Mouse (Mus musculus): ENCODE measurements at regions not wholly inside any gene's neighbourhood (a gene's known extent, or its start where the extent isn't known, plus 50 kb on each side); places are given as distances from the start of the nearest gene placed in this dataset.
A peak's percentile ranks its signal among the peaks of the same experiment; 100 is the strongest.

- no peaks in the 10 kb centered on the region for H3K36me3 ChIP-seq (ENCODE audit: control insufficient read depth, insufficient read depth, low read length)
- H3K9me3 ChIP-seq (ENCODE audit: control insufficient read depth, low read length) = no peaks in the 10 kb centered on the region
- no peak overlapping the region for H3K9ac ChIP-seq (ENCODE audit: low read length)
- no peak for ATAC-seq (replicated peaks; ENCODE audit: low FRiP score, low TSS enrichment, low read depth)
- H3K4me1 ChIP-seq (replicated peaks; ENCODE audit: control insufficient read depth, insufficient read depth, low read length) = peaks cover 17% of the 10 kb centered on the region
- H3K27ac ChIP-seq (ENCODE audit: low read depth) = no peak overlapping the region
- no peak overlapping the region for H3K4me2 ChIP-seq (ENCODE audit: low read length)
- 80% methylated on average over 5 of the region's 5 CpGs for WGBS
- H3K27me3 ChIP-seq (replicated peaks; ENCODE audit: control insufficient read depth, insufficient read depth, low read length) = no peaks in the 10 kb centered on the region
- no peak for DNase-seq (ENCODE audit: low spot score)
- H3K4me3 ChIP-seq (ENCODE audit: low read depth, low read length) = no peak overlapping the region
These were observed 97.3 kb upstream of the Tmem189 start for GRCm38 (mm10) chr2:167786951-167787350.

DNA sequence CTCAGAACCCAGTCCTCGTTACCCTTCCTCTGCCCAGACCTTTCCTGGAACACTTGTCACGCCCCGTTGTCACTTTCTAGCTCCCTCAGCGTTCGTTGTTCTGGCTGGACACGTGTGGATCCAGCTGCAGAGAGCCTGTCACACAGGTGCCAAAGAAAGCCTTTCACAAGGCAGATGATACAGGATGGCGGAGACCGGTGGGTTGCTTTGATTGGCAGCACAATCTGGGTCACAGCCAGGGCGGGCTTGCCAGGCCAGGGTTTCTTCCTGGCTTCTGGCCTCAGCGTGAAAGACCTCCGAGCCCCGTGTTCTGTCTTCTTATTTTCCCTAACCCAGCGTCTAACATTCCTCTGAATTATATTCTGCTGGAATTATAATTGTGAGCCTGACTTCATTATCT is 94.7 kb upstream of the Tmem189 start:
- H3K4me2 ChIP-seq (ENCODE audit: low read length) = no peak overlapping the region
- H3K36me3 ChIP-seq (ENCODE audit: control insufficient read depth, insufficient read depth, low read length) = no peaks in the 10 kb centered on the region
- no peak overlapping the region for H3K4me3 ChIP-seq (ENCODE audit: low read depth, low read length)
- H3K4me1 ChIP-seq (replicated peaks; ENCODE audit: control insufficient read depth, insufficient read depth, low read length) = peaks cover 24% of the 10 kb centered on the region
- ATAC-seq (replicated peaks; ENCODE audit: low FRiP score, low TSS enrichment, low read depth) (no peak), DNase-seq (ENCODE audit: low spot score) (no peak)
- H3K9me3 ChIP-seq (ENCODE audit: control insufficient read depth, low read length) = no peaks in the 10 kb centered on the region
- 89% methylated on average over 13 of the region's 13 CpGs for WGBS
- no peak overlapping the region for H3K9ac ChIP-seq (ENCODE audit: low read length)
- no peaks in the 10 kb centered on the region for H3K27me3 ChIP-seq (replicated peaks; ENCODE audit: control insufficient read depth, insufficient read depth, low read length)
- no peak overlapping the region for H3K27ac ChIP-seq (ENCODE audit: low read depth)

DNA sequence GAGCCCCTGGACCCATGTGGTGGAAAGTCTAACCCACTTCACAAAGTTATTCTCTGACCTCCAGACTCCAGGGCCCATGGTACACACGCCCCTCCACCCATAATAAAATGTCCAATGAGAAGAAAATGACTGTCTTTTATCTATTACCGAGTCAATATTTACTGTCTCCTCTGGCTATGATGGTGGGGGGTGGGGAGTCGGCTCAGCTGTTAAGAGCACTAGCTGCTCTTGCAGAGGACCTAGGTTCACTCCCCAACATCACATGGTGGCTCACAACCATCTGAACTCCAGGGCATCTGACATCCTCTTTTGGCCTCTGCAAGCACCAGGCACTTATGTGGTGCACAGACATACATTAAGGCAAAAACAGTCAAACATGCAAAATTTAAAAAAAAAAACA is 93.8 kb upstream of the Tmem189 start:
- DNase-seq (ENCODE audit: low spot score) (no peak), ATAC-seq (replicated peaks; ENCODE audit: low FRiP score, low TSS enrichment, low read depth) (no peak)
- peaks cover 32% of the 10 kb centered on the region for H3K4me1 ChIP-seq (replicated peaks; ENCODE audit: control insufficient read depth, insufficient read depth, low read length)
- H3K27ac ChIP-seq (ENCODE audit: low read depth) = 0 out of 2 replicates have a peak overlapping the region, but pooled peaks have one; percentile 3
- no peak overlapping the region for H3K9ac ChIP-seq (ENCODE audit: low read length)
- H3K4me2 ChIP-seq (ENCODE audit: low read length) = no peak overlapping the region
- no peaks in the 10 kb centered on the region for H3K9me3 ChIP-seq (ENCODE audit: control insufficient read depth, low read length)
- H3K36me3 ChIP-seq (ENCODE audit: control insufficient read depth, insufficient read depth, low read length) = no peaks in the 10 kb centered on the region
- 36% methylated on average over 3 of the region's 3 CpGs for WGBS
- H3K27me3 ChIP-seq (replicated peaks; ENCODE audit: control insufficient read depth, insufficient read depth, low read length) = no peaks in the 10 kb centered on the region
- H3K4me3 ChIP-seq (ENCODE audit: low read depth, low read length) = no peak overlapping the region

- peaks cover 41% of the 10 kb centered on the region for H3K4me1 ChIP-seq (replicated peaks; ENCODE audit: control insufficient read depth, insufficient read depth, low read length)
These were observed 92.8 kb upstream of the Tmem189 start for GRCm38 (mm10) chr2:167782231-167782999.

DNA sequence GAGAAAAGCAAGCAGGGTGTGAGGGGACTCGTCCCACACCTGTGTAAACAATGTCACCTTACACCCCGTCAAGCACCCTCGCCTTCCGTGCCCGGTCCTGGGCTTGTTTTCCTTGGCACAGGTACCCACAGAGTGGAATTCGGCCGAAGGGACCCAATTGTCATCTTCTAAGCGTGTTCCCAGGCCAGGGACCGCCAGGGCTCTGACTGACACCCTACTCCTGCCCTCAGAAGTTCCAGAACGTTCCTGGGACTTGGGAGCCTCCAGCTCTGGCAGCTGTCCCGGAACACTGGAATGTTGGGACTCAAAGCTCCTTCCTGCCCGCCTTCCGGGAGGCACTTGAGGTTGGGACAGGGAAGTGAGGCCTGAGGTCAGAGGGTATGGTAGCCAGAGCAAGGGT is 91.9 kb upstream of the Tmem189 start:
- Histone ChIP-seq H3K27me3 (replicated peaks; ENCODE audit: control insufficient read depth, insufficient read depth, low read length) (no peaks in the 10 kb centered on the region), H3K4me3 (ENCODE audit: low read depth, low read length) (no peak overlapping the region), H3K9ac (ENCODE audit: low read length) (no peak overlapping the region), H3K27ac (ENCODE audit: low read depth) (no peak overlapping the region), H3K4me2 (ENCODE audit: low read length) (no peak overlapping the region), H3K4me1 (replicated peaks; ENCODE audit: control insufficient read depth, insufficient read depth, low read length) (peaks cover 44% of the 10 kb centered on the region), H3K36me3 (ENCODE audit: control insufficient read depth, insufficient read depth, low read length) (no peaks in the 10 kb centered on the region), H3K9me3 (ENCODE audit: control insufficient read depth, low read length) (no peaks in the 10 kb centered on the region)
- 75% methylated on average over 13 of the region's 13 CpGs for WGBS
- no peak for DNase-seq (ENCODE audit: low spot score)
- ATAC-seq (replicated peaks; ENCODE audit: low FRiP score, low TSS enrichment, low read depth) = no peak

More at GRCm38 (mm10) chr2:167782231-167782999, 92.8 kb upstream of the Tmem189 start:
- H3K4me3 ChIP-seq (ENCODE audit: low read depth, low read length) = no peak overlapping the region
- H3K9me3 ChIP-seq (ENCODE audit: control insufficient read depth, low read length) = no peaks in the 10 kb centered on the region
- peak overlapping the region; percentile 66 for H3K27ac ChIP-seq (ENCODE audit: low read depth)
- ATAC-seq (replicated peaks; ENCODE audit: low FRiP score, low TSS enrichment, low read depth) (no peak), DNase-seq (ENCODE audit: low spot score) (no peak)
- no peaks in the 10 kb centered on the region for H3K27me3 ChIP-seq (replicated peaks; ENCODE audit: control insufficient read depth, insufficient read depth, low read length)
- no peaks in the 10 kb centered on the region for H3K36me3 ChIP-seq (ENCODE audit: control insufficient read depth, insufficient read depth, low read length)
- 29% methylated on average over 27 of the region's 27 CpGs for WGBS
- H3K9ac ChIP-seq (ENCODE audit: low read length) = no peak overlapping the region
- H3K4me2 ChIP-seq (ENCODE audit: low read length) = peak overlapping the region; percentile 30; the same call in 1 of the 2 replicates

DNA sequence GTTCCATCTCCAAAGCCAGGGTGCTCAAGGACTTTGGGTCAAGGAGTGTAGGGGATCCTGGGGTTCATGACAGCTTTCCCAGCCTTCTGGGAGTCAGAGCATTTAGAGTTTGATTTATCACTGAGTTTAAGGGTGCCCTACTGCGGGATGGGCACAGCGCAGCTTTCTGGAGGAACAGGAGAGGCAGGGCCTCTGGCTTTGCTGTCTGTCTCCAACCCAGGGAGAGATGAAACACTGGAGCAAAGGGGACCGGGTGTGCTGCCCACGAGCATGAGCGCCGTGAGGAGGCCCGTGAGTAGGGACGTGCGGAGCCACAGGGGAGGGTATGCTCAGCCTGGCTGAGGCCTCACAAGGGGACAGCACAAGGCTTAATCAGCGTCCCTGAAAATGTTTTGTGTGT is 89.1 kb upstream of the Tmem189 start:
- no peak for DNase-seq (ENCODE audit: low spot score)
- peaks cover 58% of the 10 kb centered on the region for H3K4me1 ChIP-seq (replicated peaks; ENCODE audit: control insufficient read depth, insufficient read depth, low read length)
- ATAC-seq (replicated peaks; ENCODE audit: low FRiP score, low TSS enrichment, low read depth) = no peak
- WGBS = 56% methylated on average over 10 of the region's 10 CpGs
- H3K9me3 ChIP-seq (ENCODE audit: control insufficient read depth, low read length) = no peaks in the 10 kb centered on the region
- no peaks in the 10 kb centered on the region for H3K36me3 ChIP-seq (ENCODE audit: control insufficient read depth, insufficient read depth, low read length)
- no peak overlapping the region for H3K4me3 ChIP-seq (ENCODE audit: low read depth, low read length)
- H3K27me3 ChIP-seq (replicated peaks; ENCODE audit: control insufficient read depth, insufficient read depth, low read length) = no peaks in the 10 kb centered on the region
- peak overlapping the region; percentile 72 for H3K4me2 ChIP-seq (ENCODE audit: low read length)
- H3K9ac ChIP-seq (ENCODE audit: low read length) = no peak overlapping the region
- H3K27ac ChIP-seq (ENCODE audit: low read depth) = peak overlapping the region; percentile 97

- peaks cover 55% of the 10 kb centered on the region for H3K4me1 ChIP-seq (replicated peaks; ENCODE audit: control insufficient read depth, insufficient read depth, low read length)
- no peaks in the 10 kb centered on the region for H3K9me3 ChIP-seq (ENCODE audit: control insufficient read depth, low read length)
- H3K27ac ChIP-seq (ENCODE audit: low read depth) = peak overlapping the region; percentile 97
- DNase-seq (ENCODE audit: low spot score) (no peak), ATAC-seq (replicated peaks; ENCODE audit: low FRiP score, low TSS enrichment, low read depth) (no peak)
- peak overlapping the region; percentile 80 for H3K9ac ChIP-seq (ENCODE audit: low read length)
- no peaks in the 10 kb centered on the region for H3K36me3 ChIP-seq (ENCODE audit: control insufficient read depth, insufficient read depth, low read length)
- peak overlapping the region; percentile 47; the same call in 1 of the 2 replicates for H3K4me3 ChIP-seq (ENCODE audit: low read depth, low read length)
- peak overlapping the region; percentile 72 for H3K4me2 ChIP-seq (ENCODE audit: low read length)
- H3K27me3 ChIP-seq (replicated peaks; ENCODE audit: control insufficient read depth, insufficient read depth, low read length) = no peaks in the 10 kb centered on the region
- WGBS = 54% methylated on average over 4 of the region's 4 CpGs
These were observed 88.6 kb upstream of the Tmem189 start for GRCm38 (mm10) chr2:167778271-167778670.

- under 1% methylated on average over 33 of the region's 33 CpGs for WGBS
- Histone ChIP-seq H3K4me3 (ENCODE audit: low read depth, low read length) (peak overlapping the region; percentile 47), H3K4me1 (replicated peaks; ENCODE audit: control insufficient read depth, insufficient read depth, low read length) (peaks cover 49% of the 10 kb centered on the region)
These were observed 87.9 kb upstream of the Tmem189 start for GRCm38 (mm10) chr2:167777331-167778085.

More at GRCm38 (mm10) chr2:167777331-167778085, 87.9 kb upstream of the Tmem189 start:
- peak; percentile 69 for ATAC-seq (replicated peaks; ENCODE audit: low FRiP score, low TSS enrichment, low read depth)
- Histone ChIP-seq H3K9ac (ENCODE audit: low read length) (peak overlapping the region; percentile 80), H3K4me2 (ENCODE audit: low read length) (peak overlapping the region; percentile 72), H3K36me3 (ENCODE audit: control insufficient read depth, insufficient read depth, low read length) (no peaks in the 10 kb centered on the region), H3K9me3 (ENCODE audit: control insufficient read depth, low read length) (no peaks in the 10 kb centered on the region), H3K27ac (ENCODE audit: low read depth) (peak overlapping the region; percentile 97), H3K27me3 (replicated peaks; ENCODE audit: control insufficient read depth, insufficient read depth, low read length) (no peaks in the 10 kb centered on the region)
- DNase-seq (ENCODE audit: low spot score) = peak; percentile 88
